Mouse (Mus musculus): ENCODE measurements around the gene S1pr5. TPM values are rescaled to one million over a fixed set of nuclear protein-coding genes. Genes with fewer than 3 reads are reported as not detected.
A peak's percentile ranks its signal among the peaks of the same experiment; 100 is the strongest.

The S1pr5 gene
- polyA plus RNA-seq, 1 experiment = 0.08 TPM

- no peak overlapping the region for H3K4me3 ChIP-seq (ENCODE audit: low read depth, low read length)
- no peaks in the 10 kb centered on the region; the same call in 1 of the 2 replicates for H3K4me1 ChIP-seq (ENCODE audit: control insufficient read depth, insufficient read depth, insufficient read length, low read length)
- TF ChIP-seq POLR2A (IDR thresholded peaks at IDR 0.05; ENCODE audit: low read depth, low read length) (no peak), CTCF (IDR thresholded peaks at IDR 0.05; ENCODE audit: extremely low read depth, insufficient read length, insufficient replicate concordance, low read depth, low read length) (no peak)
- H3K27ac ChIP-seq (ENCODE audit: insufficient read depth, low read depth, low read length) = no peak overlapping the region
- H3K27me3 ChIP-seq (ENCODE audit: control insufficient read depth, insufficient read depth, low read length) = peaks cover 2% of the 10 kb centered on the region; the same call in 1 of the 2 replicates
- no peaks in the 10 kb centered on the region for H3K36me3 ChIP-seq (ENCODE audit: control insufficient read depth, insufficient read depth, low read length)
Measured at GRCm38 (mm10) chr9:21254690-21255089, 6.4 kb upstream of the S1pr5 start.

GRCm38 (mm10) chr9:21251116-21251735 lies 3.0 kb upstream of the S1pr5 start:
- 74% methylated on average over 13 of the region's 13 CpGs for WGBS
- TF ChIP-seq POLR2A (IDR thresholded peaks at IDR 0.05; ENCODE audit: low read depth, low read length) (no peak), CTCF (IDR thresholded peaks at IDR 0.05; ENCODE audit: extremely low read depth, insufficient read length, insufficient replicate concordance, low read depth, low read length) (no peak)
- no peak overlapping the region for H3K27ac ChIP-seq (ENCODE audit: insufficient read depth, low read depth, low read length)
- no peak overlapping the region for H3K4me3 ChIP-seq (ENCODE audit: low read depth, low read length)
- peaks cover 2% of the 10 kb centered on the region for H3K4me1 ChIP-seq (ENCODE audit: control insufficient read depth, insufficient read depth, insufficient read length, low read length)
- peaks cover 21% of the 10 kb centered on the region for H3K27me3 ChIP-seq (ENCODE audit: control insufficient read depth, insufficient read depth, low read length)
- no peaks in the 10 kb centered on the region for H3K36me3 ChIP-seq (ENCODE audit: control insufficient read depth, insufficient read depth, low read length)

- Histone ChIP-seq H3K4me1 (ENCODE audit: control insufficient read depth, insufficient read depth, insufficient read length, low read length) (peaks cover 2% of the 10 kb centered on the region), H3K4me3 (ENCODE audit: low read depth, low read length) (no peak overlapping the region), H3K36me3 (ENCODE audit: control insufficient read depth, insufficient read depth, low read length) (no peaks in the 10 kb centered on the region), H3K27ac (ENCODE audit: insufficient read depth, low read depth, low read length) (no peak overlapping the region), H3K27me3 (ENCODE audit: control insufficient read depth, insufficient read depth, low read length) (peaks cover 23% of the 10 kb centered on the region)
- WGBS = 53% methylated on average over 2 of the region's 2 CpGs
- TF ChIP-seq CTCF (IDR thresholded peaks at IDR 0.05; ENCODE audit: extremely low read depth, insufficient read length, insufficient replicate concordance, low read depth, low read length) (no peak), POLR2A (IDR thresholded peaks at IDR 0.05; ENCODE audit: low read depth, low read length) (no peak)
Measured at GRCm38 (mm10) chr9:21250509-21250908, 2.3 kb upstream of the S1pr5 start.

GRCm38 (mm10) chr9:21249629-21250508 lies 1.6 kb upstream of the S1pr5 start:
- H3K4me1 ChIP-seq (ENCODE audit: control insufficient read depth, insufficient read depth, insufficient read length, low read length) = peaks cover 2% of the 10 kb centered on the region
- H3K27me3 ChIP-seq (ENCODE audit: control insufficient read depth, insufficient read depth, low read length) = peaks cover 29% of the 10 kb centered on the region
- TF ChIP-seq CTCF (IDR thresholded peaks at IDR 0.05; ENCODE audit: extremely low read depth, insufficient read length, insufficient replicate concordance, low read depth, low read length) (no peak), POLR2A (IDR thresholded peaks at IDR 0.05; ENCODE audit: low read depth, low read length) (no peak)
- H3K4me3 ChIP-seq (ENCODE audit: low read depth, low read length) = no peak overlapping the region
- no peaks in the 10 kb centered on the region for H3K36me3 ChIP-seq (ENCODE audit: control insufficient read depth, insufficient read depth, low read length)
- H3K27ac ChIP-seq (ENCODE audit: insufficient read depth, low read depth, low read length) = no peak overlapping the region
- WGBS = 44% methylated on average over 17 of the region's 17 CpGs

- Histone ChIP-seq H3K27ac (ENCODE audit: insufficient read depth, low read depth, low read length) (no peak overlapping the region), H3K36me3 (ENCODE audit: control insufficient read depth, insufficient read depth, low read length) (no peaks in the 10 kb centered on the region), H3K4me3 (ENCODE audit: low read depth, low read length) (no peak overlapping the region), H3K4me1 (ENCODE audit: control insufficient read depth, insufficient read depth, insufficient read length, low read length) (peaks cover 12% of the 10 kb centered on the region), H3K27me3 (ENCODE audit: control insufficient read depth, insufficient read depth, low read length) (peaks cover 50% of the 10 kb centered on the region)
- WGBS = 100% methylated on average over 1 of the region's 1 CpGs
- TF ChIP-seq CTCF (IDR thresholded peaks at IDR 0.05; ENCODE audit: extremely low read depth, insufficient read length, insufficient replicate concordance, low read depth, low read length) = no peak
- no peak for TF ChIP-seq POLR2A (IDR thresholded peaks at IDR 0.05; ENCODE audit: low read depth, low read length)
Measured at GRCm38 (mm10) chr9:21246342-21246741, 1.9 kb downstream of the S1pr5 start.

- WGBS = 3% methylated on average over 16 of the region's 16 CpGs
- Histone ChIP-seq H3K27ac (ENCODE audit: insufficient read depth, low read depth, low read length) (no peak overlapping the region), H3K4me1 (ENCODE audit: control insufficient read depth, insufficient read depth, insufficient read length, low read length) (peaks cover 12% of the 10 kb centered on the region), H3K4me3 (ENCODE audit: low read depth, low read length) (peak overlapping the region; percentile 55), H3K27me3 (ENCODE audit: control insufficient read depth, insufficient read depth, low read length) (peaks cover 50% of the 10 kb centered on the region), H3K36me3 (ENCODE audit: control insufficient read depth, insufficient read depth, low read length) (no peaks in the 10 kb centered on the region)
- no peak for TF ChIP-seq CTCF (IDR thresholded peaks at IDR 0.05; ENCODE audit: extremely low read depth, insufficient read length, insufficient replicate concordance, low read depth, low read length)
- TF ChIP-seq POLR2A (IDR thresholded peaks at IDR 0.05; ENCODE audit: low read depth, low read length) = no peak
Measured at GRCm38 (mm10) chr9:21245113-21245487, 3.1 kb downstream of the S1pr5 start.

GRCm38 (mm10) chr9:21244428-21245112 lies 3.7 kb downstream of the S1pr5 start:
- H3K4me1 ChIP-seq (ENCODE audit: control insufficient read depth, insufficient read depth, insufficient read length, low read length) = peaks cover 12% of the 10 kb centered on the region
- no peaks in the 10 kb centered on the region for H3K36me3 ChIP-seq (ENCODE audit: control insufficient read depth, insufficient read depth, low read length)
- no peak for TF ChIP-seq POLR2A (IDR thresholded peaks at IDR 0.05; ENCODE audit: low read depth, low read length)
- TF ChIP-seq CTCF (IDR thresholded peaks at IDR 0.05; ENCODE audit: extremely low read depth, insufficient read length, insufficient replicate concordance, low read depth, low read length) = no peak
- peaks cover 47% of the 10 kb centered on the region for H3K27me3 ChIP-seq (ENCODE audit: control insufficient read depth, insufficient read depth, low read length)
- peak overlapping the region; percentile 55 for H3K4me3 ChIP-seq (ENCODE audit: low read depth, low read length)
- 1% methylated on average over 72 of the region's 72 CpGs for WGBS
- H3K27ac ChIP-seq (ENCODE audit: insufficient read depth, low read depth, low read length) = no peak overlapping the region

Data from small intestine, adult 2 months (tissue).